Mouse (Mus musculus): ENCODE measurements around the gene Man2a2.
"Not testable (repeated sequence)": the region's sequence is repeated elsewhere in the genome, so short reads cannot be mapped to it uniquely, and the experiment has no call there.

Gene Man2a2

DNA sequence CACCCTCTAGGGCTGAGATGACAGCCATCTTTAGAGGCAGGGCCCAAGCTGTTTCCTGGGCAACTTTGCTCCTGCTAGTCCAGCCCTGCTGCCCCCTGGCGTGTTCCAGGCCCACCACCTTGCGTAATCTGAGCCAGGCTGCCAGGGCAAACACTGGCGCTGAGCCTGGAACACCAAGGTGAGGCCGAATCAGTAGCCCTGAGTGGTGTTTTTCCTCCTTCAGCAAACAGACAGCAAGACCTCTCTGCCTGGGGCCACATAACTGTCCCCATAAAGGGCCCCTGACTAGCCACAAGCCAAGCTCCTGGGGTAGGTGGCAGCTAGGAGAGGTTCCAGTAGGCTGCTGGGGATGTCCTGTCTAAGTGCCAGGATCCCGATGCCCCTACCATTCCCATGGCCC, 28.9 kb upstream of the Man2a2 start:
- no peak for DNase-seq (ENCODE audit: low spot score)

DNA sequence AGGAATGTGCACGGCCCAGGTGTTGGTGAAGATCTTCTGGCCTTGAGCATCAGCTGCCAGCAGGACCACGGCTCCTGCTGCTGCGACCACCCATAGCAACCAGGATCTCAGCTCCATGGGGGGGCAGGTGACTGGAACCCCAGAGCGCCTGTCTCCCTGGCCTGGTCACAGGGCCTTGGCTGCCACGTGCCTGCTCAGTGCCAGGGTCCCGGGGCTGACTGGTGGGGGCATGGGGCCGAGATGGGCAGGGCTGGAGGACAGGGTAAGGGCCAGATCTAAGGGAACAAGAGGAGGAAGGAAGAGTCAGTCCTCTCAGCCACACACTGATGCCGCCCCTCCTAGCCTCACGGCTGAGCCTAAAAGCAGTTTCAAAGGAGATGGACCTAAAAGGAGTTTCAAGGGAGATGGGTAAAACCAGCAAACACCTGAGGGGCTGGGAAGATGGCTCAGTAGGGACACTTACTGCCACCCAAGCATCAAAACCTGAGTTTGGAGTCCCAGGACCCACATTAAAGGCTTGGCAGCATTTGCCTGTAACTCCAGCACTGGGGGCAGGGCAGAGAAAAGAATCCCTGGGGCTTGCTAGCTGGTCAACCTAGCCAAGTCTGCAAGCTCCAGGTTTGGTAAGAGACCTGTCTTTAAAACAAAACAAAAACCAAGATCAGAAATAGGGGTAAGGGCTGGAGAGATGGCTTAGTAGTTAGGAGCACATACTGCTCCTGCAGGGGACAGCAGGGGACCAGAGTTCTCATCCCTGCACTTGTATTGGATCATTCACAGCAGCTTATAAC, 27.7 kb upstream of the Man2a2 start:
- no peak for DNase-seq (ENCODE audit: low spot score)

GRCm38 (mm10) chr7:80397986-80398385, 26.8 kb upstream of the Man2a2 start:
- DNase-seq (ENCODE audit: low spot score), result no peak

DNA sequence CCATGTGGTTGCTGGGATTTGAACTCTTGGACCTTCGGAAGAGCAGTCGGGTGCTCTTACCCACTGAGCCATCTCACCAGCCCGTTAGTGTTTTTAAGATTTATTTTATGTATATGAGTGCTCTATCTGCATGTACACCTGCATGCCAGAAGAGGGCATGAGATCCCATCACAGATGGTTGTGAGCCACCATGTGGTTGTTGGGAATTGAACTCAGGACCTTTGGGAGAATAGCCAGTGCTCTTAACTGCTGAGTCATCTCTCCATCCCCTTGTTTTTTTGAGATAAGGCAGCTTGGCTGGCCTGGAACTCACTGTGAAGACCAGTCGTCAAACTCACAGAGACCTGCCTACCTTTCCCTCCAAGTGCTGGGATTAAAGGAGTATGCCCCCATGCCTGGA, 25.3 kb upstream of the Man2a2 start:
- DNase-seq (ENCODE audit: low spot score), result not testable (repeated sequence)

DNA sequence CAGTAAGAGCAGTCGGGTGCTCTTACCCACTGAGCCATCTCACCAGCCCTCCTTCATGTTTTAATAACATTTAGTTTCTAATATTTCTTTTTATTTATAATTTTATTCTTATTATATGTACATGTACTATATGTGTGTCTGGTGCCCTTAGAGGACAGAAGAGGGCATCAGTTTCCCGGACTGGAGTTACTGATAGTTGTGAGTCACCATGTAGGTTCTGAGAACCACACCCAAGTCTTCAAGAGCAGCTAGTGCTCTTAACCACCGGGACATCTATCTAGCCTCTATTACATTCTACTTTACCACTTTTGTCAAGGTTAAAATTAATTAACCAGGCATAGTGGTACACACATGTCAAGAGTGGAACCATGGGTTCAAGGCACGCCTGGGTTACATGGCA, 23.4 kb upstream of the Man2a2 start:
- DNase-seq (ENCODE audit: low spot score), result no peak

DNA sequence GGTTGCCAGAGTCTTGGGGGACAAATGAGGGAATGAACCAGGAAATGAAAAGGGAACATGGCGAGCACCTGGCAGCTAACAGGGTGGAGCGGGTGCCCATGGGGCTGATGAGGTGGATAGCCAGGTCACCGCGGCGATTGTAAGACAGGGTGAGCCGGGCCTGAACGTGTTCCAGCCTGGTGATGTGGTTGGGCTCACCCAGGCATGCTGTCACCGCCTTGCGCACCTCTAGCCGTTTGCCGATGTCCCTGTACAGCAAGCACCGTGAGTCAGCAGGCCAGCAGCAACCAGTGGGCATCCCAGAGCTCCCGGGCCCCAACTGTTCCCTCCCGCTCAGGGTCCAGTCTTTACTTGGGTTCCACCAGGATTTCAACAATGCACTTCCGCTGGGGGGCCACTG, 20.9 kb upstream of the Man2a2 start:
- DNase-seq (ENCODE audit: low spot score), result no peak

- DNase-seq (ENCODE audit: low spot score), result no peak
Observed at GRCm38 (mm10) chr7:80387633-80388543, 16.7 kb upstream of the Man2a2 start, which contains the start of gene Fes. Gene Fes, minus strand, starts transcription at chr7:80387946.

DNA sequence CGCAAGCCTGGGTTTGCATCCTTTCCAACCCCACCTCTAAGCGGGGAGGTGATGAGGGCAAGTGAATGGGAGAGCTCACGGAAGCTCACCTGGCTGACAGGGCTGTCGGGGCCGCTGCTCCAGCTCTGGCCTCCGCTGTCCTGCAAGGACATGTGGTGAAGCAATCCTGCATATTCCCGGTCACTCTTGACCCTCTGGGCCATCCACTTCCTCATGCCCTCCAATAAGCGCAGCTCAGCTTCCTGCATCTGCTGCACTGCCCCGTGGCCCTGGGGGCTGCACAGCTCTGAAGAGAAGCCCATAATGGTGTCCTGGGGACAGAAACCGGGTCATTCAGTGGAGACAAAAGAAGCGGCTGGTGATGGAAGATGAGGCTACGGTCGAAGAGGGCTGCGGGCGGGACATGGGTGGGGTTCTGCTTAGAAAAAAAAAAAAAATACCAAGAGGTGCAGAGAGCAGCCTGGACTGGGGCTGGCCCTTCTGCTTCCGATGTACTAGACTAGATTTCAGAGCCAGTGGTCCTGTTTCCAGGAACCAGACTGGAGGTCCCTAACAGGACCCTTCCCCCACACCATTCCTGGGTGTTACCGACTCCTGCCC, 16.0 kb upstream of the Man2a2 start:
- no peak for DNase-seq (ENCODE audit: low spot score)

GRCm38 (mm10) chr7:80386235-80386930, 15.2 kb upstream of the Man2a2 start:
- peak; percentile 76 for DNase-seq (ENCODE audit: low spot score)

DNA sequence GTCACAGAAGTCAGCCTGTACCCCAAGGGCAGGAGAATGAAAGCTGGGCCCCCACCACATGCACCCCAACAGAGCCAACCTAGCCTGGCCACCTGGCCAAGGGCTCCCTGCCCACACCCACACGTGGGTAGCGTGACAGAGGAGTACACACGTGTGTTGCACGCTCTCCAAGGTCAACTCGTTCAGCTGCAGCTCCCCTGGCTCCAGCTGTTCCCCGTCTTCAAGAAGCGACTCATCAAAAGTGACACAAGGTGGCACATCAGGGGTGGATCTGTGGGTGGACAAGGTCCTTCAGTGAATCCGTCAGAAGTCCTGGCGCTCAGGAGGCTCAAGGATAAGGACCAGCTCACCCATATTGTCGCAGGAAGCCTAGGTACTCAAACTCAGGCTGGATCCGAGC, 11.7 kb upstream of the Man2a2 start:
- DNase-seq (ENCODE audit: low spot score), result no peak

GRCm38 (mm10) chr7:80379531-80379930, 8.4 kb upstream of the Man2a2 start:
- DNase-seq (ENCODE audit: low spot score), result peak; percentile 38

GRCm38 (mm10) chr7:80377471-80377870, 6.3 kb upstream of the Man2a2 start:
- DNase-seq (ENCODE audit: low spot score), result peak; percentile 68

DNA sequence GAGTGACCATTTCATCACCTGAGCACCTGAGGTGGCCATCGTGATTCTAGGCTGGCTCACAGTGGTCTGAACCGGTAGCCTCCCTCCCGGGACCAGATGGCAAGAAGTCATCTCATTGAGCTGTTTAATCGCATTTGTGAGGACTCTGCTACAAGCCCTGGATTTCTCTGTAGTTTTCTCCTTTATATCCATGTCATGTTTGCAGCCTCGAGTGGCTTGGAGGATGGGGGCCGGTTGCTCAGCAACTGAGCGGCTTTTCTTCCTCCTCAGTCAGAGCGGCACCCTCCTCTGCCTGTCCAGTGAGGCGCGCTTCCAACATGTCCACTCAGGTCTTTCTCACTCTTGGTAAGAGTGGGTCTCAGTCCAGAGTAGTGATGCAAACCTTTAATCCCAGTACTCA, 5.0 kb upstream of the Man2a2 start:
- DNase-seq (ENCODE audit: low spot score), result no peak

DNA sequence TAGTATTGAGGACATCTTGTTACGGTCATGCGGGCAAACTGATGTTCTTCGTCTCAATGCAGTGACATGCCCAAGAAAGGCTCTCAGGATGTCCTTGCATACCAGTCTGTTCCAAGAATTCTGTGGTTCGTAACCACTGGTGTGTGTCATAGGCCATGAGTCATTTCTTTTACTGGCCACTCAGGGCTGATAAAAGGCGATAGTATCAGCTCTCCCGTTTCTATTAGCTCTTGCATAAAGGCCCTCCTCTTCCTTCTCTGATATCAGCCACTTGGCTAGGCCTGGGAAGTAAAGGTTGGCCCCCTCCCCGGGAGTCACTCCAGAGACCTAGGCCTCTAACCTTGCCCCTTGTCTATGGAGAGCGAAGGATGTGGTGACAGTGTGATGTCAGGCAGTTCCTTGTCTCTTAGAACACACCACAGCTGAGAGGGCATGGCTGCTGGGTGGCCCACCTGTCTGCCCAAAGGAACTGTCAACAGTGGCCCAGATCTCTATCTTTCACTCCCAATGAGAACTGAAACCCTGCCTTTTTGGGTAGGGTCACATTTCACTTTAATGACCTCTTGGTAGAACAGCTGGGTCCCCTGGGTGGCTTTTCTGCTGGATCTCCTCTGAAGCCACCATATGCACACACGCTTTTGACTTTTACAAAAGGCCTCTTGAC, 4.3 kb upstream of the Man2a2 start:
- DNase-seq (ENCODE audit: low spot score), result no peak

- DNase-seq (ENCODE audit: low spot score), result no peak
Observed at GRCm38 (mm10) chr7:80374733-80375132, 3.6 kb upstream of the Man2a2 start.

DNA sequence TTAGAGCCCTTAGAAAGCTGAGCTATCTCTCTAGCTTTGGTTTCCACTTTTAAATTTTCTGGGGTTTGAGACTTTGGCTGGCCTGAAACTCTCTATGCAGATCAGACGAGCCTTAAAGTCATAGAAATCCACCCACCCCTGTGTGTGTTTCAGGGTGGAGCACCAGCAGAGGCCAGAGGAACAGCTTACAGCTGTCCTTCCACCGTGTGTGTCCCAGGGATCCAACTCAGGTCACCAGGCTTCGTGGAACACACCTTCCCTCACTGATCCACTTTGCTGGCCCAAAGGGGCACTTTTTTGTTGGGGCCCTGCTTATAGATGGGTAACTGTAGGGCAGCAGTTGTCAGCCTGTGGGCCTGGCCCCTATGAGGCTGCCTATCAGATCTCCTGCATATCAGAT, 3.1 kb upstream of the Man2a2 start:
- no peak for DNase-seq (ENCODE audit: low spot score)

- no peak for DNase-seq (ENCODE audit: low spot score)
Observed at GRCm38 (mm10) chr7:80373850-80374249, 2.7 kb upstream of the Man2a2 start.

- DNase-seq (ENCODE audit: low spot score), result no peak
Observed at GRCm38 (mm10) chr7:80373352-80373751, 2.2 kb upstream of the Man2a2 start.

DNA sequence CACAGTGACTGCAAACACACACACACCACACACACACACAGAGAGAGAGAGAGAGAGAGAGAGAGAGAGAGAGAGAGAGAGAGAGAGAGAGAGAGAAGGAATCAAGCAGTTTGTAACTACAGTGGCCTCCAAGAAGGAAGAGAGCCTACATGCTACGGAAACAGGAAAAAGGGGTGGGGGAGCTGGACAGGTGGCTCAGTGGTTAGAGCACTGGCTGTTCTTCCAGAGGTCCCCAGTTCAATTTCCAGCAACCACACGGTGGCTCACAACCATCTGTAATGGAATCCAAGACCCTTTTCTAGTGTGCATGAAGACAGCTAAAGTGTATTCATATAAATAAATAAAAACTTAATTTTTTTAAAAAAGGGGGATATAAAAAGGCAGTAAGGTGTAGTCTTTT, 1.5 kb upstream of the Man2a2 start:
- DNase-seq (ENCODE audit: low spot score), result no peak

- DNase-seq (ENCODE audit: low spot score), result no peak
Observed at GRCm38 (mm10) chr7:80372166-80372565, 991 bp upstream of the Man2a2 start.

DNA sequence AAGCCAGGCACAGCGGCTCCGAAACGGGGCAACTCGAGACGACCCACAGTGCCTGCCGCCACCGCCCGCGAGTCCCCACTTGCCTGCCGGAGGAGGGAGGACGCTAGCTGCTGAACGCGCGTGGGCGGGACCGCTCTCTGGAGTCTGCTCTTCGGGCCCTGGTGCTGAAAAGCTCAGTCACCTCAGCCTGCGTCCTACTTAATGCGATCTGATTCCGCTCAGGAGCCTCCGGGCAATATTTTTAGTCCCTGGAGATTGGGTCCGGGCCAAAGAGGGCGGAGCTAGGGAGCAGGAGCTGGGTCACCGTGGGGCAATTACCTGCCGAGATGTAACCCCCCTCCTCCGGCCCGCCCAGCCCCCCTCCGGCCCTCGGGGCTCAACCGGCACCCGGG, 530 bp downstream of the Man2a2 start:
- peak; percentile 88 for DNase-seq (ENCODE audit: low spot score)

All from T-cell, adult 2 months (primary cell).